Mouse (Mus musculus) erythroblast, embryonic 14.5 days (primary cell): ENCODE results near the gene Rasl11a.

Experiments
- GATA1 ChIP-seq: IDR thresholded peaks from 2 replicates; pipeline ENCODE4 v1.6.1; 2012; ENCODE audit warnings: low read length, inconsistent platforms, mixed read lengths
- TAL1 ChIP-seq: IDR thresholded peaks from 3 replicates; pipeline ENCODE4 v1.6.1; 2012; ENCODE audit warnings: low read length, inconsistent platforms, mixed read lengths

GRCm38 (mm10) chr5:146841996-146842395 lies 2.9 kb upstream of the Rasl11a start:
- TF ChIP-seq TAL1 (no peak), GATA1 (no peak)
